Mouse (Mus musculus): ENCODE measurements at regions not wholly inside any gene's neighbourhood (a gene's known extent, or its start where the extent isn't known, plus 50 kb on each side); places are given as distances from the start of the nearest gene placed in this dataset.

DNA sequence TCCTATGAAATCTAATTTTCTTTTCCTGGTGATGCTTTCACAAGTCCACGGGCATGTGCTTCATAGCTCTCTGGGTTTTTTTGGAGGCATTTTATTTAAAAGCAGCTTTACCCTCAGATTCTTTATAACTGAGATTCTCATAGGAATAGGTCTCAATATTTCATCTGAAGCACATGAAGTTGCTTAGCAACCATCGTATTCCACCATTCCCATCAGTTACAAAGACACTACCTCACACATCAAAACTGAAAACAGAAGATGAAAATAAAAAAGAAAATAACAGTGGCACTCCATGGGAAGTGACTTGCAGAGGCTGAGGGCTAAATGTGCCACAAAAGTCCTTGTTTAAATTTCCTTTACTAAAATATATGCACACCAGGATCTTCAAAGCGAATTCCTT lies 384.0 kb upstream of the 1700015G11Rik start:
- DNase-seq (ENCODE audit: low spot score), result no peak

GRCm38 (mm10) chr7:52391793-52392192 lies 376.3 kb upstream of the 1700015G11Rik start:
- peak; percentile 60 for DNase-seq (ENCODE audit: low spot score)

All from testis, postnatal 10 days (tissue).